Mouse (Mus musculus): ENCODE results near the gene Serpinf1.

DNA sequence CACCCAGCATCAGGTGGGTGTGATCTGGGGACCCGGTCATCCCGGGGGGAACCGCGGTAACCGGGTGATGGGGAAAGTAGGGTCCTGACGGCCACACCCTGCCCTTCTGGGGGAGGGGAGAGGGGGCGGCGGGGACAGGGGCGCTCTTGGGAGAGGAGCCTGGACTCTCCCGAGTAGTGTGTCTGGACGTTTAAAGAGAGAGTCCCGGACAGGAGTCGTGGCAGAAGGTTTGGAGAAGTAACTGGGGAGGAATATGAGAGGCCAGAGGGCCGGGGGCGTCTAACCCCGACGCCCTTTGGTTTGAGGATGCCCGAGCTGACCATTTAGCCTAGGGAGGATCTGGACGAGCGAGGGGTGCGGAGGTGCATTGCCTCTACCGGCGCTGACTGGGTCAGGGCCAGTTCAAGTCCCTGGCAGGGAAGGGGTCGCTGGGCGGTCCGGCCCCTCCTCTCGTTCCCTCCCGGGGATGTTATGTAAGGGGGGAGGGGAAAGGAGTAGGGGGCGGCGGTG, 39.3 kb upstream of the Serpinf1 start:
- no peak for TF ChIP-seq CTCF (IDR thresholded peaks at IDR 0.05; ENCODE audit: control insufficient read depth, insufficient read depth, low read length)
- TF ChIP-seq POLR2A (IDR thresholded peaks at IDR 0.05; ENCODE audit: borderline replicate concordance, control insufficient read depth, low read depth, low read length), result no peak

Measured in bone marrow, adult 2 months (tissue).